Mouse (Mus musculus) cortical plate, adult 2 months (tissue): ENCODE measurements at regions not wholly inside any gene's neighbourhood (a gene's known extent, or its start where the extent isn't known, plus 50 kb on each side); places are given as distances from the start of the nearest gene placed in this dataset.

Experiments used
- H3K27ac ChIP-seq: fragments of 200-500 bp; 2 replicates; pipeline ENCODE4 v1.5.1; 2012; ENCODE audit warnings: low read length, control low read depth, inconsistent platforms; ENCODE audit not compliant: insufficient read depth
- H3K4me1 ChIP-seq: fragments of 200-500 bp; 2 replicates; pipeline ENCODE4 v1.6.1; 2011; ENCODE audit warnings: low read length; ENCODE audit not compliant: control insufficient read depth, insufficient read depth
- H3K4me3 ChIP-seq: fragments of 200-500 bp; 2 replicates; pipeline ENCODE4 v1.5.1; 2011; ENCODE audit warnings: mild to moderate bottlenecking, low read length, control low read depth; ENCODE audit not compliant: insufficient read depth
- CTCF ChIP-seq: fragments of 200-500 bp; IDR thresholded peaks from 2 replicates; pipeline ENCODE4 v1.5.1; 2011; ENCODE audit warnings: mild to moderate bottlenecking, control low read depth, low read length; ENCODE audit not compliant: insufficient read depth; ENCODE audit errors: extremely low read depth
- POLR2A ChIP-seq: fragments of 200-500 bp; IDR thresholded peaks from 2 replicates; pipeline ENCODE4 v1.6.1; 2011; ENCODE audit warnings: mild to moderate bottlenecking, low read length, control low read depth; ENCODE audit not compliant: insufficient read depth; ENCODE audit errors: extremely low read depth

- Histone ChIP-seq H3K27ac (peak overlapping the region; percentile 60), H3K4me3 (no peak overlapping the region), H3K4me1 (peaks cover 5% of the 10 kb centered on the region)
- no peak for TF ChIP-seq CTCF
- no peak for TF ChIP-seq POLR2A
Measured at GRCm38 (mm10) chr2:116971666-116972613, 93.4 kb downstream of the Tmco5 start.

- peak overlapping the region; percentile 60 for H3K27ac ChIP-seq
Measured at GRCm38 (mm10) chr2:116972614-116972985, 94.1 kb downstream of the Tmco5 start.

GRCm38 (mm10) chr2:116973441-116973840 lies 95.0 kb downstream of the Tmco5 start:
- no peak overlapping the region for H3K4me3 ChIP-seq
- H3K4me1 ChIP-seq = peaks cover 5% of the 10 kb centered on the region
- TF ChIP-seq CTCF = no peak
- TF ChIP-seq POLR2A = no peak

More at GRCm38 (mm10) chr2:116972614-116972985, 94.1 kb downstream of the Tmco5 start:
- no peak for TF ChIP-seq POLR2A
- no peak for TF ChIP-seq CTCF
- peaks cover 5% of the 10 kb centered on the region for H3K4me1 ChIP-seq
- no peak overlapping the region for H3K4me3 ChIP-seq

GRCm38 (mm10) chr2:116974152-116974551 lies 95.7 kb downstream of the Tmco5 start:
- Histone ChIP-seq H3K27ac (no peak overlapping the region), H3K4me3 (no peak overlapping the region), H3K4me1 (peaks cover 5% of the 10 kb centered on the region)
- no peak for TF ChIP-seq POLR2A
- TF ChIP-seq CTCF = no peak

More at GRCm38 (mm10) chr2:116973441-116973840, 95.0 kb downstream of the Tmco5 start:
- no peak overlapping the region for H3K27ac ChIP-seq

GRCm38 (mm10) chr2:116974569-116975060 lies 96.1 kb downstream of the Tmco5 start:
- TF ChIP-seq POLR2A (no peak), CTCF (no peak)
- Histone ChIP-seq H3K4me1 (peaks cover 5% of the 10 kb centered on the region), H3K27ac (peak overlapping the region; percentile 83), H3K4me3 (no peak overlapping the region; the same call in 1 of the 2 replicates)

- Histone ChIP-seq H3K4me3 (peak overlapping the region; percentile 38), H3K4me1 (peaks cover 5% of the 10 kb centered on the region), H3K27ac (peak overlapping the region; percentile 83)
- no peak for TF ChIP-seq CTCF
- no peak for TF ChIP-seq POLR2A
Measured at GRCm38 (mm10) chr2:116975091-116975600, 96.7 kb downstream of the Tmco5 start.

- Histone ChIP-seq H3K4me1 (peaks cover 5% of the 10 kb centered on the region), H3K27ac (peak overlapping the region; percentile 83)
- TF ChIP-seq POLR2A (0 out of 2 replicates have a peak, but pooled peaks have one; percentile 14), CTCF (no peak)
Measured at GRCm38 (mm10) chr2:116975601-116976431, 97.3 kb downstream of the Tmco5 start.

GRCm38 (mm10) chr2:116976432-116976750 lies 97.9 kb downstream of the Tmco5 start:
- peaks cover 5% of the 10 kb centered on the region for H3K4me1 ChIP-seq
- peak overlapping the region; percentile 38; the same call in 1 of the 2 replicates for H3K4me3 ChIP-seq
- H3K27ac ChIP-seq = peak overlapping the region; percentile 83
- TF ChIP-seq CTCF (no peak), POLR2A (no peak)

More at GRCm38 (mm10) chr2:116975601-116976431, 97.3 kb downstream of the Tmco5 start:
- H3K4me3 ChIP-seq = peak overlapping the region; percentile 38

GRCm38 (mm10) chr2:116976951-116977503 lies 98.5 kb downstream of the Tmco5 start:
- TF ChIP-seq CTCF (no peak), POLR2A (no peak)
- 0 out of 2 replicates have a peak overlapping the region, but pooled peaks have one; percentile 45 for H3K27ac ChIP-seq
- peaks cover 3% of the 10 kb centered on the region for H3K4me1 ChIP-seq
- no peak overlapping the region; the same call in 1 of the 2 replicates for H3K4me3 ChIP-seq
